Mouse (Mus musculus): ENCODE results near the gene Abcb4. TPM values are rescaled to one million over a fixed set of nuclear protein-coding genes. Genes with fewer than 3 reads are reported as not detected.

Abcb4 gene
- polyA plus RNA-seq, 1 experiment from 2014 or later: 1.0 TPM

DNA sequence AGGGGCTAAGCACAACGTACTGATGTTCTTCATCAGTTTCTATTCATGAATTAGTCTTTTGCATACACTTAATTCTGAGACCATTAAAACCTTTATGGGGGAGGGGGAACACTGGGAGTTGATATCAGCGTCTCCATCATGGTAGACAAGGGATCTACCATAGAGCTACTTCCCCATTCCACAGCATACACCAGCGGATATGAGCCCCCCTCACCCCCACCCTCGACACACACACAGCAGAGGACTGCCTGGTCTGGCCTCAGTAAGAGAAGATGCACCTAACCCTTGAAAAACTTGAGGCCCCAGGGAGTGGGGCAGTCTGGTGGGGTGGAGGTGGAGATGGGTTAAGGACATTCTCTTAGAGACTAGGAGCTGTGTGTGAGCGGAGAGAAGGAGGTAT is 15.7 kb upstream of the Abcb4 start:
- H3K4me3 ChIP-seq: no peak overlapping the region

DNA sequence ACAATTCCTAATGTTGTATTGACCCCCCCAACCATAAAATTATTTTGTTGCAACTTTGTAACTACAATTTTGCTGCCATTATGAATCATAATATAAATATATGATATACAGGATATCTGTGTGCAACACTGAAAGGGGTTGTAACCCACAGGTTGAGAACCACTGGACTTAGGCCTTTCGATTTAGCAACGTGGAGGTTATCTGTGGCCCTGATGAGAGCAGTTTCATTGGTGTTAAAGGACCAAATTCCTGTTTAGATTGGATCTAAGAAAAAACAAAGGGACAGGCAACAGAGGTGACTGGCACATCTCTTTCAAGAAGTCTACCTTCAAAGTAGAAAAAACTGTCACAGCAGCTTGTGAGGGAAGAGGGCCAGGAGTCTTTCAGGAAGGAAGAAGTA is 7.7 kb upstream of the Abcb4 start:
- Histone ChIP-seq H3K4me1 (no peaks in the 10 kb centered on the region), H3K4me2 (replicated peaks) (no peak overlapping the region), H3K36me3 (no peaks in the 10 kb centered on the region), H3K27ac (no peak overlapping the region), H3K9me3 (0 out of 2 replicates have a peak, but pooled peaks cover 3% of the 10 kb centered on the region), H3K27me3 (replicated peaks) (no peaks in the 10 kb centered on the region), H3K9ac (no peak overlapping the region), H3K4me3 (no peak overlapping the region)
- WGBS: 87% methylated on average over 2 of the region's 2 CpGs
- ATAC-seq (ENCODE audit: low FRiP score, low read depth): no peak

More for the DNA sequence above, 15.7 kb upstream of the Abcb4 start:
- Histone ChIP-seq H3K27me3 (replicated peaks) (no peaks in the 10 kb centered on the region), H3K27ac (no peak overlapping the region), H3K9ac (no peak overlapping the region), H3K4me2 (replicated peaks) (no peak overlapping the region), H3K4me1 (no peaks in the 10 kb centered on the region), H3K36me3 (no peaks in the 10 kb centered on the region), H3K9me3 (no peaks in the 10 kb centered on the region)
- WGBS: 76% methylated on average over 5 of the region's 5 CpGs
- no peak for ATAC-seq (ENCODE audit: low FRiP score, low read depth)

- 0 out of 2 replicates have a peak, but pooled peaks cover 6% of the 10 kb centered on the region for H3K4me1 ChIP-seq
- H3K9me3 ChIP-seq: 0 out of 2 replicates have a peak, but pooled peaks cover 3% of the 10 kb centered on the region
- no peaks in the 10 kb centered on the region for H3K36me3 ChIP-seq
- WGBS: 10% methylated on average over 15 of the region's 15 CpGs
- peak overlapping the region; percentile 69 for H3K4me3 ChIP-seq
- no peak for ATAC-seq (ENCODE audit: low FRiP score, low read depth)
- H3K27me3 ChIP-seq (replicated peaks): peaks cover 4% of the 10 kb centered on the region; the same call in 1 of the 2 replicates
- no peak overlapping the region for H3K27ac ChIP-seq
- H3K4me2 ChIP-seq (replicated peaks): peak overlapping the region; percentile 96
- peak overlapping the region; percentile 61 for H3K9ac ChIP-seq
Measured at GRCm38 (mm10) chr5:8894104-8894425, 548 bp downstream of the Abcb4 start.

DNA sequence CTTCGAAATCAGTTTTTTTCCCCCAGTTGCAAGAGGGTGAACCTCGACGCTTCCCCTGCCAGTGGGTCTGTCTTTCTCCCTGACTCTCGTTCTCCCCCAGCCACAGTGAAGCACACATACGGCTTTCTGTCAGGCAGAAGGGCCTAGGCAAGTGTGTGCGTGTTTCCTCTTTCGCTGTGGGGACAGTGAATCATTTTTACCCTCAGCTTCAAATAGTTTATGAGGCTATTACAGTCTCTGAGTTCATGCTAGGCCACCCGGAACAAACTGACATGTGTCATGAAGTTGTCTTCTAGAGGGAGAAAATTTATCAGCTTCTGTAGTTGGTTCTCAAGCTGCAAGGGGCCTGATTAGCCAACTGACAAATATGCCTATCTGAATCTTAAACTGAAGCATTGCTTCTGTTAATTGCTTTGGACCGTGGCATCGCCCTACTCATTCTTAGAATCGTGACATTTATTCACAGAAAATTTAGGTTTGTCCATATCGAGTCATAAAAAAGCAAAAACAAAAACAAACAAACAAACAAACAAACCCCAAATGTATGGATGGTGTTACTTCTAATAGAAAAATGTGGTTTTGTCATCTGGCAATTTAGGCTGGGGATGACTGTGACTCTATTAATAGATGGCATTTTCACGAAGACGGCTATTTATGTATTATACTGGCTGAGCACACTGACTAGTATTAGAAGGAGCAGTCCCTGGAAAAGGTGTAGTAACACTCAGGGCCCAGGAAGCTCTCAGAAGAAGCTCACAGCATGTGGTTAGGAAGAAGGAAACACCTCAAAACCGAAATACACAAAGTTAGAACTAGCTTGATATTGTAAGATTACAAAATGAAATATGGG is 1.3 kb downstream of the Abcb4 start:
- Histone ChIP-seq H3K4me2 (replicated peaks) (no peak overlapping the region), H3K36me3 (no peaks in the 10 kb centered on the region), H3K27me3 (replicated peaks) (peaks cover 4% of the 10 kb centered on the region; the same call in 1 of the 2 replicates), H3K9me3 (0 out of 2 replicates have a peak, but pooled peaks cover 3% of the 10 kb centered on the region), H3K27ac (no peak overlapping the region), H3K9ac (no peak overlapping the region), H3K4me3 (no peak overlapping the region), H3K4me1 (0 out of 2 replicates have a peak, but pooled peaks cover 6% of the 10 kb centered on the region)
- 69% methylated on average over 15 of the region's 15 CpGs for WGBS
- no peak for ATAC-seq (ENCODE audit: low FRiP score, low read depth)

DNA sequence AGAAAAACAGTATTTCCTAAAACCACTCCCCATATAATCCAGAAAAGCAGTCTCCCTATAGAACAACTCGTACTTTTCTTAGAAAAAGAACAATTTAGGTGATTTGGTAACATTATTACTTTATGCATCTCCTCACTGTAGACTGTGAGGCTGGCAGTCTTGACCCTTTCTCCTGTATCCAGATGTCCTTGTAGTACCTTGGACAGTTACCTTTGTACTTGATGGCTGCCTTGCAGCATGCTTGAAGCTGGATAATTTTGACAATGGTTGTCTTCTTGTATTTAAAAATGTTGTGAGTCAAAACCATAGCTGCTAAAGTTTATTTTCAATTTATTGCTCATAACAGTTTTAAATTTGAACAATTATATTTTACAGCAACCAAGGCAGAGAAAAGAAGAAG is 2.7 kb downstream of the Abcb4 start:
- no peak overlapping the region for H3K27ac ChIP-seq
- no peak overlapping the region for H3K4me3 ChIP-seq
- 0 out of 2 replicates have a peak, but pooled peaks cover 6% of the 10 kb centered on the region for H3K4me1 ChIP-seq
- H3K9ac ChIP-seq: no peak overlapping the region
- no peaks in the 10 kb centered on the region for H3K9me3 ChIP-seq
- H3K27me3 ChIP-seq (replicated peaks): peaks cover 4% of the 10 kb centered on the region; the same call in 1 of the 2 replicates
- no peak for ATAC-seq (ENCODE audit: low FRiP score, low read depth)
- H3K36me3 ChIP-seq: no peaks in the 10 kb centered on the region
- no peak overlapping the region for H3K4me2 ChIP-seq (replicated peaks)
- WGBS: 81% methylated on average over 1 of the region's 1 CpGs

DNA sequence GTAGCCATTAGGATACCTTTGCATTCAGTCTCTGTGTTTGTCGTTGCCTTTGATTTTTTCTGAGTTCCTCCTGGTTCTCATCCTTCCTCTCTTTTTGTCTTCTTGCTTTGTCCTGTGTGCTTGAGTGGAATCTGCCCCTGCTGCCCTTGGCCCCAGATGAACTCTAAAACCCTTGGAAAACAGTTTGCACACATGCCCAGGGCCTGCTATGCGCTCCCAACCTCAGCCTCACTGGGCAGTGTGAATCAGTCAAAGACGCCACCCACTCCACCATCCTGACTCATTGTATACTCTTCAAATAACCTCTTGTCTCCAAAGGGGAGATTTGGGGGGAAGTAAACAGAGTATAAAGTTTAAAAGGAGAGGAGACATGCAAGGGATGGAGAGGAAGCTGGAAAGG is 4.7 kb downstream of the Abcb4 start:
- no peaks in the 10 kb centered on the region for H3K9me3 ChIP-seq
- H3K4me1 ChIP-seq: 0 out of 2 replicates have a peak, but pooled peaks cover 2% of the 10 kb centered on the region
- ATAC-seq (ENCODE audit: low FRiP score, low read depth): no peak
- H3K36me3 ChIP-seq: no peaks in the 10 kb centered on the region
- H3K4me2 ChIP-seq (replicated peaks): no peak overlapping the region
- WGBS: 71% methylated on average over 3 of the region's 3 CpGs
- H3K27me3 ChIP-seq (replicated peaks): peaks cover 4% of the 10 kb centered on the region; the same call in 1 of the 2 replicates
- no peak overlapping the region for H3K9ac ChIP-seq
- no peak overlapping the region for H3K27ac ChIP-seq
- H3K4me3 ChIP-seq: no peak overlapping the region

DNA sequence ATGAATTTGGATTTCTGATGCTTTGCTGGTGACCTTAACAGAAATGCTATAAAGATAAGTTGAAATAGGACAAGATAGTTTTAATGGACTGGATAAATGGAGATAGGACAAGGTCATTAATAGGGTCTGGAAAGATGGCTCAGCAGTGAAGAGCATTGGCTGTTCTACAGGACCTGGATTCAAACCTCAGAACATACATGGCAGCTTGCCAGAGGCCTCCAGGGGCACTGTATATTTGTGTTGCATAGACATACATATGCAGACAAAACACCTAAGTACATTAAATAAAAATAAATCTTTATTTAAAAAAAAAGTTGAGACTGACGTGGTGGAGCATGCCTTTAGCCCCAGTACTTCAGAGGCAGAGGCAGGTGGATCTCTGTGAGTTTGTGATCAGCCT is 7.5 kb downstream of the Abcb4 start:
- 89% methylated on average over 1 of the region's 1 CpGs for WGBS
- no peak overlapping the region for H3K9ac ChIP-seq
- ATAC-seq (ENCODE audit: low FRiP score, low read depth): no peak
- no peak overlapping the region for H3K4me2 ChIP-seq (replicated peaks)
- no peaks in the 10 kb centered on the region for H3K9me3 ChIP-seq
- no peak overlapping the region for H3K4me3 ChIP-seq
- H3K27me3 ChIP-seq (replicated peaks): no peaks in the 10 kb centered on the region
- H3K27ac ChIP-seq: no peak overlapping the region
- H3K36me3 ChIP-seq: no peaks in the 10 kb centered on the region
- H3K4me1 ChIP-seq: no peaks in the 10 kb centered on the region

DNA sequence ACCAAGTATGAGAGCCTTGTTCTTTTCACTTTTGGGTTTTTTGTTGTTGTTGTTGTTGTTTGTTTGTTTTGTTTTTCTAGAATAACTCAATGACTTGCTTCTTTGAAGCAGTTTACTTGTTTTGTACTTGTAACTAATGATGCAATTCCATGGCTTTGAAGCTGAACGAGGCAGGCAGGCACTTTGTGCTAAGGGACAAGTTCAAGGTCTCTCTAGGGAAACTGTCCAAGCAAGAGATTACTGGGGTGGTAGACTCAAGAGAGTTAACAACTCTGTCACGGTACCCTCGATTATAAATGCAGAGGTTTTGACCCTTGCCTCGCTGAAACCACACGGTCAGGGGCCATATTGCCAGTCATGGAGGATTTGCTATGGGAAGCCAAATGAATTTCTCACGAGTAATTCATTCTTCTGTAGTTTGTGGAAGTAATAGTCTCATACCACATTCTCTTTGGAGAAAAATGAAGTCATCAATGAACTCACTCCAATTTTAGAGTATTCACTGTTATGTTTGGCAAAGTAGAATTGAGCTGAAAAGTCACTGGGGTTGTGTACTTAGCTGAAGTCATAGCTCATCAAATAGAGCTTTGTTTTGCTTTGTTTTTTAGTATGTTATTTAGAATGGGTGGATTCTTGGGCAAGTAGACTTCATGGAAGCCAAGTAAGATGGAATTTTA is 8.8 kb downstream of the Abcb4 start:
- no peak overlapping the region for H3K27ac ChIP-seq
- 62% methylated on average over 6 of the region's 6 CpGs for WGBS
- H3K9ac ChIP-seq: no peak overlapping the region
- H3K9me3 ChIP-seq: no peaks in the 10 kb centered on the region
- no peaks in the 10 kb centered on the region for H3K36me3 ChIP-seq
- no peak overlapping the region for H3K4me2 ChIP-seq (replicated peaks)
- H3K4me3 ChIP-seq: no peak overlapping the region
- no peaks in the 10 kb centered on the region for H3K27me3 ChIP-seq (replicated peaks)
- ATAC-seq (ENCODE audit: low FRiP score, low read depth): no peak
- H3K4me1 ChIP-seq: no peaks in the 10 kb centered on the region

DNA sequence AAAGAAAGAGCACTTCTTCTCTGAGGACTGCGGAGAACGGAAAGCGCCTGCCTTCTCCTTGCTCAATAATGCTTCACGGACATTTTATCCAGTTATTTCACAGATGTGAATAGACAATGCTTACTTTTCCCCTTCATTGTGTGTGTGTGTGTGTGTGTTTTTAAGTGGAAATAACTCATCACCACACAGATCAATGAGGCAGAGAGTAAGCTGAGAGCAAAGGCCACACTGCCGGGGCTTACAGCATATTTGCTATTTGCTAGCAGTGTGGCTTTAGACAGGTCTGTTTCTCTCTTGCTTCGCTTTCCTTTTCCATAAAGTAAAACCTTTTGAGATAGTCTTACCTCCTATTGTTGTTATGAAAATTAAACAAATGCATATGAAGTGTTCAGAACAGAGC is 11.0 kb downstream of the Abcb4 start:
- ATAC-seq (ENCODE audit: low FRiP score, low read depth): 0 out of 2 replicates have a peak, but pooled peaks have one; percentile 33

DNA sequence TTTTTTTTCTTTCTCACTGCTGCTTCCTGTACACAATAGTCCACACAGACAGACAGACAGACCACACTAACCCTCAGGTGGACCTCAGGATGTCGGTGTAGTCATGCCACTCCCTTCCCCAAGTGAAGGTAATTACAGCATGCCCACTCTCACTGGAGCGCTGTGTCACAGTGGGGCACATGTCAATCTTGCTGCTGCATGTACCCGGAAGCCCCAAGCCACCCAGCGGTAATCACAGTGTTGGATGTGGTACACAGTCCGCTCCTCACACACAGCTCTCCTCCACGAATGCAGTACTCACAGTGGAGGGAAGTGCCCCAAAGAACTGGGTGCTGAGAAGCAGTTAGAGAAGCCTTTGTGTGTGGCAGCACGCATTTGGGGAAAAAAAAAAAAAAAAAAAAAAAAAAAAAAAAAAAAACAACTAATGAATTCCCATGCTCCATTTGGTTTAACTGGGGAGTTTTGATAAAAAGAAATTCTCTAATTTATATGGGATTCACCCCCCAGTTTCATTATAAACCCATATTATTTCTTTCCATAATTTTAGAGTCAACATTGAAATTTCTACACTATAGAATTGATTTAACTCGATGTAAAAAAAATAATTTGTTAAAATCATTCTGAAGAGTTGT is 18.2 kb downstream of the Abcb4 start:
- H3K9me3 ChIP-seq: no peaks in the 10 kb centered on the region
- ATAC-seq (ENCODE audit: low FRiP score, low read depth): no peak
- H3K4me1 ChIP-seq: no peaks in the 10 kb centered on the region

More for the DNA sequence above, 11.0 kb downstream of the Abcb4 start:
- Histone ChIP-seq H3K9me3 (no peaks in the 10 kb centered on the region), H3K4me2 (replicated peaks) (no peak overlapping the region), H3K36me3 (no peaks in the 10 kb centered on the region), H3K4me3 (no peak overlapping the region), H3K9ac (no peak overlapping the region), H3K4me1 (no peaks in the 10 kb centered on the region), H3K27ac (no peak overlapping the region), H3K27me3 (replicated peaks) (no peaks in the 10 kb centered on the region)
- 32% methylated on average over 6 of the region's 6 CpGs for WGBS

GRCm38 (mm10) chr5:8916400-8916799 is 22.9 kb downstream of the Abcb4 start:
- 89% methylated on average over 2 of the region's 2 CpGs for WGBS
- H3K9me3 ChIP-seq: no peaks in the 10 kb centered on the region
- H3K9ac ChIP-seq: no peak overlapping the region
- no peak overlapping the region for H3K4me3 ChIP-seq
- H3K27ac ChIP-seq: no peak overlapping the region
- ATAC-seq (ENCODE audit: low FRiP score, low read depth): no peak
- H3K4me1 ChIP-seq: no peaks in the 10 kb centered on the region
- no peaks in the 10 kb centered on the region for H3K27me3 ChIP-seq (replicated peaks)
- no peak overlapping the region for H3K4me2 ChIP-seq (replicated peaks)
- H3K36me3 ChIP-seq: no peaks in the 10 kb centered on the region

More for the DNA sequence above, 18.2 kb downstream of the Abcb4 start:
- Histone ChIP-seq H3K27ac (no peak overlapping the region), H3K36me3 (no peaks in the 10 kb centered on the region), H3K4me2 (replicated peaks) (no peak overlapping the region), H3K27me3 (replicated peaks) (no peaks in the 10 kb centered on the region), H3K4me3 (no peak overlapping the region), H3K9ac (no peak overlapping the region)
- 82% methylated on average over 8 of the region's 8 CpGs for WGBS

DNA sequence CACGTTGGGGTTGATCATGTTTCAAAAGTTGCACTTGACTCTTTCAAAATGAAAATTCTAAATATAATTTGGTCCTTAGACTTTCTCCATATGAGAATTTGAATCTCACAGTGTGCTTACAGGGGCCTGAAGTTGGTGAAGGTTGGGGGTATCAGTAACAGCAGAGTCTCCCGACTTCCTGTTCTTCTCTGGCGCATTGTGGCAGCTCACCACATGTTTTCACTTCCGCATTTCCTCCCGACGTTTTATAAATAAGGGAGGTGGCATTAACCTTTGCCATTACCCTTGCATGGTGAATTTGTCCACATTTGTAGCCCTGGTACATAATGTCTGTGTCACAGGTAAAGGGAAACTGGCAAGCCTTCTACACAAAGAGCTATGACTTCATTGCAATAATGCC is 23.6 kb downstream of the Abcb4 start:
- no peak for ATAC-seq (ENCODE audit: low FRiP score, low read depth)

More for the DNA sequence above, 23.6 kb downstream of the Abcb4 start:
- Histone ChIP-seq H3K27me3 (replicated peaks) (no peaks in the 10 kb centered on the region), H3K9ac (no peak overlapping the region), H3K4me2 (replicated peaks) (no peak overlapping the region), H3K27ac (no peak overlapping the region), H3K4me1 (no peaks in the 10 kb centered on the region), H3K4me3 (no peak overlapping the region), H3K36me3 (no peaks in the 10 kb centered on the region), H3K9me3 (no peaks in the 10 kb centered on the region)
- WGBS: 79% methylated on average over 6 of the region's 6 CpGs

Data from neural tube, embryonic 12.5 days (tissue).